Mouse (Mus musculus): ENCODE results near the gene Rps6ka4. TPM values are rescaled to one million over a fixed set of nuclear protein-coding genes. Genes with fewer than 3 reads are reported as not detected.

Rps6ka4 gene
- polyA plus RNA-seq, 1 experiment from 2014 or later: 17.3 TPM

DNA sequence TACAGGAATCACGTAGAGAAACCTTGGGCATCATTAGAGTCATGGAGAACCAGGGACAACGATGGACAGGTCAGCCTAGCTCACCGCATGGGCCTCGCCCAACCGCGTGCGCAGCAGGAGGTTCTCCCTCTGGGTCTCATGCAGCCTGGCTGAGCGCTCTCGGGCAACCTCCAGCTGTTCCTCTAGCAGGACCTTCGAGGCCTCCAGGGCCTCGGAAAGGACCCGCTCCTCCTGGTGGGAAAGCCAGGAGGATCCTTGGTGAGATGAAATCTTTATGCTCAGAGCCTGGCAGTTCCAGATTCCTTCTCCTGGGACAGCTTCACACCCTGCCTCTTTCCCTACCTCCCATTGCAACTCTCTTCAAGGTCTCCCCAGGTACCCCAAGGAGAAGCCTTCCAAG, 14.2 kb upstream of the Rps6ka4 start:
- ATAC-seq: no peak
- no peak overlapping the region for H3K4me3 ChIP-seq (ENCODE audit: low read length)
- H3K27ac ChIP-seq (ENCODE audit: low read depth, low read length): no peak overlapping the region
- 87% methylated on average over 12 of the region's 12 CpGs for WGBS
- peaks cover 11% of the 10 kb centered on the region; the same call in 1 of the 2 replicates for H3K4me1 ChIP-seq (ENCODE audit: control insufficient read depth, insufficient read depth, low read depth, low read length)
- H3K4me2 ChIP-seq (ENCODE audit: low read length): no peak overlapping the region
- no peak overlapping the region for H3K9ac ChIP-seq (ENCODE audit: low read depth, low read length)
- peaks cover under 1% of the 10 kb centered on the region for H3K27me3 ChIP-seq (replicated peaks; ENCODE audit: control insufficient read depth, insufficient read depth, low read length)
- no peaks in the 10 kb centered on the region for H3K9me3 ChIP-seq (ENCODE audit: control insufficient read depth, low read length)
- no peaks in the 10 kb centered on the region for H3K36me3 ChIP-seq (ENCODE audit: control insufficient read depth, insufficient read depth, low read length)

DNA sequence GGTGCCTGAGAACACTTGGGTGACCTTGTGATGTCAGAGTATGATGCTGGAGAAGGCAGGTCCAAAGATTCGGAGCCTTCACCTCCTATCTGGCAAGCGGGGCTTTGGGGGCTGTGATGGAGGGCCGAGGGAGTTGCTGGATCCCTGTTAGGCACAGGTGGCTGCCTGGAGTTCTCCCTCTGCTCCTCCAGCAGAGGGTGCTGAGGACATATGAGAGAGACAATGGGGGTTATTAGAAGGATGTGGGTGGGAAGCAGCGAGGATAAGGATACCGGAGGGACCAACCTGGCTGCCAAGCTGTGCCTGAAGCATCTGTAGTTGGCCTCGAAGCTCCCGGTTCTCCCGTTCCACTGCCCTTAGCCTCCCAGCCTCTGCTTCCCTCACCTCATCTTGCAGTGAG, 13.5 kb upstream of the Rps6ka4 start:
- Histone ChIP-seq H3K9me3 (ENCODE audit: control insufficient read depth, low read length) (no peaks in the 10 kb centered on the region), H3K4me1 (ENCODE audit: control insufficient read depth, insufficient read depth, low read depth, low read length) (peaks cover 11% of the 10 kb centered on the region; the same call in 1 of the 2 replicates), H3K36me3 (ENCODE audit: control insufficient read depth, insufficient read depth, low read length) (no peaks in the 10 kb centered on the region), H3K4me3 (ENCODE audit: low read length) (no peak overlapping the region), H3K4me2 (ENCODE audit: low read length) (no peak overlapping the region), H3K9ac (ENCODE audit: low read depth, low read length) (no peak overlapping the region), H3K27me3 (replicated peaks; ENCODE audit: control insufficient read depth, insufficient read depth, low read length) (peaks cover 8% of the 10 kb centered on the region), H3K27ac (ENCODE audit: low read depth, low read length) (no peak overlapping the region)
- WGBS: 81% methylated on average over 8 of the region's 8 CpGs
- ATAC-seq: no peak

DNA sequence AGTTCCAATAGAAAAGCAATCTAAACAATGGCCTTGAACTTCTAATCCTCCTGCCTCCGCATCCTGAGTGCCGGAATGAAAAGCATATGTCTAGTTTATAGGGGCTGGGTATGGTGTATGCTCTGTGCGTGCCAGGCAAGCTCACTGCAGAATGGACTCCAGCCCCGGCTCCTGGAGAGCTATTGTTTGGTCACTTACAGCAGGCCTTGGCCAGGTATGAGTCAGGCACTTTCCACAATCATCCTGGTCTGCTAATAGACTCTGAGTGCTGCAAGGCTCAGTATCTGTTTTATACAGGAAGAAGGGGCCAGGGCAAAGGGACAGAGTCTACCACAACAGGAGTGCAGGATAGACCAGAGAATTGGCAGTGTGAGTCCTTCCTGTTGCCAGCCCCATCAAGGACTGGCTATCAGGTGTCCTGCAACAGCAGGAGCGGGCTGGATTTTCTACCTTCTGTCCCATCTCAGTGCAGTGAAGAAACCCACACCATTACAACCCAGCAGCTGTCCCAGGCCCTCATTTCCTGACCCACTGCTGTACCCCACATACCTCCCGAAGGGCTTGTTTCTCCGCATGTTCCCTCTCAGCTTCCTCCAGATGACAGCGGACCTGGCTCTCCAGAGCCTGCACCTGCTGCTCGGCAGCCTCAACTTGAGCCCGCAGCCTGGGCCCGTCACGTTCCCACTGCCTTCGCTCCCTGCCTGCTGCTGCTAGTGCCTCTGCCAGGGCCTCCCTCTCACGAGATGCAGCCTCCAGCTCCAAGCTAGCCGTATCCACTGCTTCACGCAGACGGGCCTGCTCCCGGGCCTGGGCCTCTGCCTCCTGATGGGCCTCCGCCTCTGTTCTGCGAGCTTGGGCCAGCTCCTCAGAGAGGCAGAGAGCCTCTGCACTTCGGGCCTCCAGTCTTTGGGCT, 12.2 kb upstream of the Rps6ka4 start:
- Histone ChIP-seq H3K4me2 (ENCODE audit: low read length) (no peak overlapping the region), H3K27me3 (replicated peaks; ENCODE audit: control insufficient read depth, insufficient read depth, low read length) (peaks cover 19% of the 10 kb centered on the region), H3K9me3 (ENCODE audit: control insufficient read depth, low read length) (no peaks in the 10 kb centered on the region), H3K9ac (ENCODE audit: low read depth, low read length) (no peak overlapping the region), H3K4me1 (ENCODE audit: control insufficient read depth, insufficient read depth, low read depth, low read length) (peaks cover 19% of the 10 kb centered on the region), H3K27ac (ENCODE audit: low read depth, low read length) (no peak overlapping the region), H3K4me3 (ENCODE audit: low read length) (no peak overlapping the region), H3K36me3 (ENCODE audit: control insufficient read depth, insufficient read depth, low read length) (no peaks in the 10 kb centered on the region)
- ATAC-seq: no peak
- WGBS: 78% methylated on average over 21 of the region's 21 CpGs

DNA sequence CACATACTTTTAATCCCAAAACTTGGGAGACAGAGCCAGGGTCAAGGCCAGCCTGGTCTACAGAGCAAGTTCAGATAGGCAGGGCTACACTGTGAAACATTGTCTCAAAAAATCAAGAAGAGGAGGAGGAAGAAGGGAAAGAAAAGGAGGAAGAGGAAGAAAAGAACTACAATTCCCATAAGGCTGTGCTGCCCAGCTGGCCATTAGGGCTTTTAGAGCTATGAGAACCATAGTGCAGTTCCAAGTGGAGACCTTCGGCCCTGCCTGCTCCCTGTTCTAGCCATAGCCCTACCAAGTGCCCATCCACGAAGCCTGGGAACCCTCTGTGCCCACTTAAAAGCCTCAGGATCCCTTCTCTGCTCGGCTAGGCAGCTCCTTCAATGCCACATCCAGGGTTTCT, 11.1 kb upstream of the Rps6ka4 start:
- 85% methylated on average over 3 of the region's 3 CpGs for WGBS
- Histone ChIP-seq H3K27ac (ENCODE audit: low read depth, low read length) (no peak overlapping the region), H3K4me3 (ENCODE audit: low read length) (no peak overlapping the region), H3K4me1 (ENCODE audit: control insufficient read depth, insufficient read depth, low read depth, low read length) (peaks cover 19% of the 10 kb centered on the region), H3K36me3 (ENCODE audit: control insufficient read depth, insufficient read depth, low read length) (no peaks in the 10 kb centered on the region), H3K27me3 (replicated peaks; ENCODE audit: control insufficient read depth, insufficient read depth, low read length) (peaks cover 30% of the 10 kb centered on the region), H3K9me3 (ENCODE audit: control insufficient read depth, low read length) (no peaks in the 10 kb centered on the region), H3K9ac (ENCODE audit: low read depth, low read length) (no peak overlapping the region), H3K4me2 (ENCODE audit: low read length) (no peak overlapping the region)
- ATAC-seq: no peak

DNA sequence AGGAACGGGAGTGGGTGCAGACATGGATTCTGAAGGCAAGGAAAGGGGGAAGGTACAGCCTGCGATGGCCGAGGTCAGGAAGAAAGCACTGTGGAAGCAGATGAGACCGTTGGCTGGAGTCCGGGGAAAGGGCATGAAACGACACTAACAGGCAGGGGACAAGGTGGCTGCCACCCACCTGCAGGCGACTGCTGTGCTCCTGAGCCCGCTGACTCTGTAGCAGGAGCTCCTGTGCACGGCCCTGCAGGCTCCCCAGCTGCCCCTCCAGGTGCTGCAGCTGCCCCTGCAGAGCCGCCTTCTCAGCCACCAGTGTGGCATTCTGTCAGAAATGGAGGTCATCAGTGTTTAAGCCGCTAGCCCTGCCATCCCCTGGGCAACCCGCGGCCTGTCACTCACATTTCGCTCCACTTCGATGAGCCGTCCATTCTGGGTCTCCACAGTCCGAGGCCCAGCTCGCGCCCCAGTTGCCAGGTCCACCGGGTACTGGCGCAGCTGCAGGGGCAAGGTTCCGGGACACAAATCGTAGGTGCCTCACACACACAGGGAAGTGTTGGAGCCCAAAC, 9.2 kb upstream of the Rps6ka4 start:
- no peaks in the 10 kb centered on the region for H3K36me3 ChIP-seq (ENCODE audit: control insufficient read depth, insufficient read depth, low read length)
- peaks cover 8% of the 10 kb centered on the region for H3K4me1 ChIP-seq (ENCODE audit: control insufficient read depth, insufficient read depth, low read depth, low read length)
- H3K9me3 ChIP-seq (ENCODE audit: control insufficient read depth, low read length): no peaks in the 10 kb centered on the region
- no peak for ATAC-seq
- no peak overlapping the region; the same call in 1 of the 2 replicates for H3K9ac ChIP-seq (ENCODE audit: low read depth, low read length)
- no peak overlapping the region for H3K4me3 ChIP-seq (ENCODE audit: low read length)
- WGBS: 63% methylated on average over 23 of the region's 23 CpGs
- H3K27ac ChIP-seq (ENCODE audit: low read depth, low read length): no peak overlapping the region
- peaks cover 36% of the 10 kb centered on the region for H3K27me3 ChIP-seq (replicated peaks; ENCODE audit: control insufficient read depth, insufficient read depth, low read length)
- no peak overlapping the region for H3K4me2 ChIP-seq (ENCODE audit: low read length)

DNA sequence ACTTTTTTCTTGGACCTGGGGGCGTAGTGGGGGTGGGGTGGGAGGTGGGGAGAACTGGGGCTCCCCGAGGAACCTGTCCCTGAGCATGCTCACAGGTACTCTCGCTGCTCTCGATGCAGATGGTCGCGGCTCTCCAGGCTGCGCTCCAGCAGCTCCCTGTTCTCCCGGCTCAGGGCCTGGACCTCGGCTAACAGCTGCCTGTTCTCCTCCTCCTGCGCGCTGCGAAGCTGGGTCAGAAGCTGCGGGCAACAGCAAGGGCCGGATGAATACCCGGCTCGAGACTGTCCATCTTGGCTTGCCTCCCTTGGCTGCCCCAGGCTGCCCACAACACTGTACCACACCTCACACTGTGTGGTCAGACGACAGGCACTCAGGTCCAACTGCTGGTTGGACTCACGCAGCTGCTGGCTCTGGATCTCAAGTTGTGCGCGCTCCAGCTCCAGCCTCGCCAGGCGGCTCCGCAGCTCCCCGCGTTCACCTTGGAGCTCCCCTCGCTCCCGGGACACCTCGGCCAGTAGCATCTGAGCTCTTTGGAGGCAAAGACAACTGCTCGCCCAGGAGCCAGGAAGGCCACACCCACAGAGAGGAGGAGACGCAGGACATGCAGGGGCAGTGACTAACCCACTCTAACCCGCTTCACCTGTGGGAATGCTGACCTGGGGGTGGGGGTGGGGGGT, 7.5 kb upstream of the Rps6ka4 start:
- Histone ChIP-seq H3K4me2 (ENCODE audit: low read length) (peak overlapping the region; percentile 50), H3K36me3 (ENCODE audit: control insufficient read depth, insufficient read depth, low read length) (no peaks in the 10 kb centered on the region), H3K4me1 (ENCODE audit: control insufficient read depth, insufficient read depth, low read depth, low read length) (peaks cover 8% of the 10 kb centered on the region), H3K9me3 (ENCODE audit: control insufficient read depth, low read length) (no peaks in the 10 kb centered on the region), H3K27me3 (replicated peaks; ENCODE audit: control insufficient read depth, insufficient read depth, low read length) (peaks cover 36% of the 10 kb centered on the region), H3K9ac (ENCODE audit: low read depth, low read length) (peak overlapping the region; percentile 43; the same call in 1 of the 2 replicates), H3K4me3 (ENCODE audit: low read length) (peak overlapping the region; percentile 22), H3K27ac (ENCODE audit: low read depth, low read length) (no peak overlapping the region)
- WGBS: 3% methylated on average over 31 of the region's 31 CpGs
- no peak; the same call in 1 of the 2 replicates for ATAC-seq

DNA sequence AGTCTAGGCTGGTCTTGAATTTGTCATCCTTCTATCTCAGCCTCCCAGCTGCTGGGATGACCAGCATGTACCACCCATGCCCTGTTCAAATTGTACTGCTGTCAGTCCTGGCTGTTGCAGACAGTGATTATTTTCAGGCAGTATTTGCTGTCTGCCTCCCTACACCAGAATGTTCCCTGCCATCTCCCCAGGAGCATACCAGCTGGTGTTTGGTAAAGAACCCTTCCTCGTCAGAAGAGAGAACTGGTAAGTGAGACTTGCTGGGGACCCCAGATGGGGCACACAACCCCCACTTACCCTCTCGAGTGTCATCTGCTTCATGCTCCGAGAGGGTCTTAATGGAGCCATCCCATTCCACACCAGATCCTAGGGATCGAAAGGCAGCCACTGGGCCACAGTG, 5.6 kb upstream of the Rps6ka4 start:
- 70% methylated on average over 4 of the region's 4 CpGs for whole genome bisulfite sequencing
- Histone ChIP-seq H3K4me1 (ENCODE audit: control insufficient read depth, insufficient read depth, low read depth, low read length) (peaks cover 8% of the 10 kb centered on the region), H3K4me2 (ENCODE audit: low read length) (no peak overlapping the region), H3K36me3 (ENCODE audit: control insufficient read depth, insufficient read depth, low read length) (no peaks in the 10 kb centered on the region), H3K27me3 (replicated peaks; ENCODE audit: control insufficient read depth, insufficient read depth, low read length) (peaks cover 39% of the 10 kb centered on the region), H3K4me3 (ENCODE audit: low read length) (no peak overlapping the region), H3K9ac (ENCODE audit: low read depth, low read length) (no peak overlapping the region), H3K9me3 (ENCODE audit: control insufficient read depth, low read length) (no peaks in the 10 kb centered on the region), H3K27ac (ENCODE audit: low read depth, low read length) (no peak overlapping the region)
- ATAC-seq: no peak

DNA sequence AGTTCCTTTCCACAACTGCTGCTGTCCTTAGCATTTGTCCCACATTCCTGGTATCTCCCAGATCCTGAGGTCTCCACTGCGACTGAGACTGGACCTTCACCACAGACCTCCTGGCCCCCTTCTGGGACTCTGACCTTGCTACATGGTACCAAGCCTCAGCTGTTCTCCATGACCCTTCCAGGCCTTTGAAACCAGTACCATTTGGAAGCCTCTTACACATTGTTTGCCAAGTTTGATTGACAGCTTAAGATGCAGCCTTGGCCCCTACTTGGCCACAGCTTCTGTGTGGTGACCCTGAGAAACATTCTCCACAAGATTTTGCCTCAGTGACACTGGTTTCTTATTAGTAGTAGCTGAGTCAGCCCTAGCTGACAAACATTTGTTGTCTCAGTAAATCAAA, 1.9 kb upstream of the Rps6ka4 start:
- peaks cover 11% of the 10 kb centered on the region for H3K4me1 ChIP-seq (ENCODE audit: control insufficient read depth, insufficient read depth, low read depth, low read length)
- no peak for ATAC-seq
- H3K9ac ChIP-seq (ENCODE audit: low read depth, low read length): no peak overlapping the region
- H3K9me3 ChIP-seq (ENCODE audit: control insufficient read depth, low read length): no peaks in the 10 kb centered on the region
- H3K4me3 ChIP-seq (ENCODE audit: low read length): no peak overlapping the region
- peaks cover 17% of the 10 kb centered on the region for H3K27me3 ChIP-seq (replicated peaks; ENCODE audit: control insufficient read depth, insufficient read depth, low read length)
- 50% methylated on average over 1 of the region's 1 CpGs for WGBS
- H3K4me2 ChIP-seq (ENCODE audit: low read length): no peak overlapping the region
- no peak overlapping the region for H3K27ac ChIP-seq (ENCODE audit: low read depth, low read length)
- no peaks in the 10 kb centered on the region for H3K36me3 ChIP-seq (ENCODE audit: control insufficient read depth, insufficient read depth, low read length)

DNA sequence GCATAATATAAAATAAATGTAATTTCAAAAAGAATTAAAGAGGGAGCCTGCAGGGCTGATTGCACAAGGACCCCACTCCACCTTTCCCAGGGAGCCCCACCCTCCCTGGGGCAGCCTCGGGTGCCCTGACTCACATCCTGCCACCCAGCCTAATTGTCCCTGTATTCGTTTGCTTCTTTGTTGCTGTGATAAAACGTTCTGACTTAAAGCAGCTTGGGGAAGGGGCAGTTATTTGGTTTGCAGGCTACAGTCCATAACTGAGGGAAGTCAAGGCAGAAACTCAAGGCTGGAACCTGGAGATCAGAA, 809 bp upstream of the Rps6ka4 start:
- H3K4me3 ChIP-seq (ENCODE audit: low read length): no peak overlapping the region

More for the DNA sequence above, 809 bp upstream of the Rps6ka4 start:
- H3K27me3 ChIP-seq (replicated peaks; ENCODE audit: control insufficient read depth, insufficient read depth, low read length): peaks cover 6% of the 10 kb centered on the region
- no peak overlapping the region for H3K4me2 ChIP-seq (ENCODE audit: low read length)
- no peak for ATAC-seq
- H3K36me3 ChIP-seq (ENCODE audit: control insufficient read depth, insufficient read depth, low read length): 0 out of 2 replicates have a peak, but pooled peaks cover 2% of the 10 kb centered on the region
- peaks cover 11% of the 10 kb centered on the region for H3K4me1 ChIP-seq (ENCODE audit: control insufficient read depth, insufficient read depth, low read depth, low read length)
- no peak overlapping the region for H3K27ac ChIP-seq (ENCODE audit: low read depth, low read length)
- H3K9ac ChIP-seq (ENCODE audit: low read depth, low read length): no peak overlapping the region
- WGBS: 13% methylated on average over 3 of the region's 3 CpGs
- H3K9me3 ChIP-seq (ENCODE audit: control insufficient read depth, low read length): no peaks in the 10 kb centered on the region

Measured in hindbrain, embryonic 16.5 days (tissue).